In genomic region chr1:153704996-153705395, GRCm38 (mm10) we compare ENCODE assay signal across 18 mouse cellular contexts. TPM values are rescaled to one million over a fixed set of nuclear protein-coding genes. Genes with fewer than 3 reads are reported as not detected.
DNase-seq lines count a peak whose midpoint lies in the region; ATAC-seq and TF ChIP-seq lines count a peak whose summit lies in the region.
"Had no signal": no experiment of that assay in that cellular context is flagged by ENCODE, and none has a peak within 500 bp of the region (broad histone marks: within the 10 kb centered on the region; RNA-seq: fewer than 3 reads in every experiment).

No protein-coding gene starts in this region.

- peaks cover 6% of the 10 kb centered on the region for H3K27me3 ChIP-seq in hindbrain, embryonic 10.5 days (ENCODE audit: insufficient read depth, poor library complexity, severe bottlenecking)
- H3K27me3 ChIP-seq in hindbrain, embryonic 13.5 days, result no peaks in the 10 kb centered on the region
- no peaks in the 10 kb centered on the region for H3K27me3 ChIP-seq in limb, embryonic 11.5 days (ENCODE audit: control insufficient read depth, insufficient read depth, low read length)
- H3K27me3 ChIP-seq: limb, embryonic 15.5 days had no signal

- H3K4me2 ChIP-seq in hindbrain, embryonic 13.5 days, result no peak overlapping the region
- H3K4me2 ChIP-seq in limb, embryonic 11.5 days (ENCODE audit: low read depth, severe bottlenecking), result no peak overlapping the region
- H3K4me2 ChIP-seq: limb, embryonic 15.5 days; lung, embryonic 15.5 days had no signal

- no peak for ATAC-seq in hindbrain, embryonic 13.5 days (ENCODE audit: low FRiP score)
- no peak for ATAC-seq in limb, embryonic 11.5 days (ENCODE audit: insufficient number of reproducible peaks, low FRiP score, low TSS enrichment, low read depth)

- peaks cover 42% of the 10 kb centered on the region for H3K4me1 ChIP-seq in hindbrain, embryonic 10.5 days (replicated peaks)
- H3K4me1 ChIP-seq in hindbrain, embryonic 13.5 days (replicated peaks), result peaks cover 34% of the 10 kb centered on the region
- H3K4me1 ChIP-seq in limb, embryonic 11.5 days (ENCODE audit: control insufficient read depth, insufficient read depth, low read length), result peaks cover 26% of the 10 kb centered on the region
- H3K4me1 ChIP-seq in lung, adult 2 months (ENCODE audit: control insufficient read depth, insufficient read depth, low read length), result no peaks in the 10 kb centered on the region

- H3K27ac ChIP-seq in hindbrain, embryonic 10.5 days, result 0 out of 2 replicates have a peak overlapping the region, but pooled peaks have one; percentile 8
- H3K27ac ChIP-seq in hindbrain, embryonic 13.5 days, result no peak overlapping the region
- H3K27ac ChIP-seq in limb, embryonic 11.5 days (replicated peaks; ENCODE audit: low read depth, low read length), result no peak overlapping the region
- H3K27ac ChIP-seq: lung, embryonic 15.5 days had no signal

- TF ChIP-seq POLR2A in lung, adult 2 months (IDR thresholded peaks at IDR 0.05; ENCODE audit: borderline replicate concordance, extremely low read depth, low read depth, low read length), result no peak

- no peak overlapping the region for H3K9ac ChIP-seq in hindbrain, embryonic 13.5 days
- no peak overlapping the region for H3K9ac ChIP-seq in limb, embryonic 11.5 days (ENCODE audit: low read length)
- H3K9ac ChIP-seq: limb, embryonic 15.5 days; lung, embryonic 15.5 days had no signal

- no peak overlapping the region for H3K4me3 ChIP-seq in hindbrain, embryonic 10.5 days
- no peak overlapping the region for H3K4me3 ChIP-seq in hindbrain, embryonic 13.5 days
- no peak overlapping the region for H3K4me3 ChIP-seq in limb, embryonic 11.5 days (ENCODE audit: low read depth, low read length)
- no peak overlapping the region for H3K4me3 ChIP-seq in lung, adult 2 months (replicated peaks; ENCODE audit: extremely low read depth, low read depth, low read length)
- H3K4me3 ChIP-seq: limb, embryonic 15.5 days; lung, embryonic 15.5 days; megakaryocyte, embryonic 14.5 days had no signal

- no peaks in the 10 kb centered on the region for H3K36me3 ChIP-seq in hindbrain, embryonic 10.5 days
- no peaks in the 10 kb centered on the region for H3K36me3 ChIP-seq in hindbrain, embryonic 13.5 days
- no peaks in the 10 kb centered on the region for H3K36me3 ChIP-seq in limb, embryonic 11.5 days (ENCODE audit: control insufficient read depth, insufficient read depth, low read length)
- H3K36me3 ChIP-seq: limb, embryonic 15.5 days; lung, embryonic 15.5 days had no signal

- peak; percentile 43 for DNase-seq in hindbrain, embryonic 10.5 days (ENCODE audit: low spot score)
- DNase-seq in A20 (ENCODE audit: low read depth, low spot score), result peak; percentile 86
- peak; percentile 78 for DNase-seq in ZHBTc4 (ENCODE audit: low read depth, low spot score)
- DNase-seq in limb, embryonic 11.5 days (ENCODE audit: low spot score), result peak; percentile 42
- DNase-seq in lung, adult 2 months, result no peak
- DNase-seq in spleen, postnatal 36 days (ENCODE audit: low spot score in 2 of 2), result no peak
- DNase-seq in left cerebral cortex, postnatal 36 days (ENCODE audit: low spot score in 2 of 2), result no peak
- DNase-seq: adrenal gland, adult 2 months; cerebellum, postnatal 14 days; layer of hippocampus, adult 9-11 months; thymus, postnatal 14 days had no signal

- no peaks in the 10 kb centered on the region for H3K9me3 ChIP-seq in hindbrain, embryonic 10.5 days
- no peaks in the 10 kb centered on the region for H3K9me3 ChIP-seq in hindbrain, embryonic 13.5 days
- H3K9me3 ChIP-seq in limb, embryonic 11.5 days (ENCODE audit: control insufficient read depth, low read length), result no peaks in the 10 kb centered on the region
- H3K9me3 ChIP-seq: limb, embryonic 15.5 days; lung, embryonic 15.5 days had no signal

- intact Hi-C loops in left cerebral cortex, postnatal 36 days (cut with DNase I), result no loop called here

- no peak for TF ChIP-seq CTCF in lung, adult 2 months (IDR thresholded peaks at IDR 0.05; ENCODE audit: insufficient read depth, low read length)

- 22% methylated on average over 3 of the region's 3 CpGs for WGBS in hindbrain, embryonic 10.5 days
- WGBS in hindbrain, embryonic 13.5 days, result 13% methylated on average over 3 of the region's 3 CpGs
- WGBS in limb, embryonic 11.5 days, result 15% methylated on average over 3 of the region's 3 CpGs
- 62% methylated on average over 3 of the region's 3 CpGs for WGBS in lung, adult 2 months

RNA-seq across cellular contexts. Expression of gene Rgs16, which starts 35.2 kb away (rescaled TPM):
- polyA plus RNA-seq in hindbrain, embryonic 10.5 days (2016; fragmentation: Nextera tagmentation; extraction: Ambion mirVana), result 18.9 and 21.1 TPM in 2 replicates
- 21.2 and 26.0 TPM in 2 replicates for polyA plus RNA-seq in hindbrain, embryonic 13.5 days (2015; fragmentation: Nextera tagmentation; extraction: Ambion mirVana)
- polyA plus RNA-seq in limb, embryonic 11.5 days (2014; fragmentation: Nextera tagmentation; extraction: Ambion mirVana), result 4.8 and 4.9 TPM in 2 replicates
- polyA plus RNA-seq in lung, adult 2 months (2012; rRNA removed), result 0.71 and 0.76 TPM in 2 replicates
- 1 to 10 TPM; 8.4 to 9.5 TPM for total RNA-seq in left cerebral cortex, postnatal 36 days (2021)
- total RNA-seq: neutrophil, adult 5-6 weeks had no signal

RNA-seq across cellular contexts. Expression of gene Rnasel, which starts 44.2 kb away (rescaled TPM):
- polyA plus RNA-seq in hindbrain, embryonic 10.5 days (2016; fragmentation: Nextera tagmentation; extraction: Ambion mirVana), result 12.6 and 23.7 TPM in 2 replicates
- polyA plus RNA-seq in hindbrain, embryonic 13.5 days (2015; fragmentation: Nextera tagmentation; extraction: Ambion mirVana), result 53.7 and 53.8 TPM in 2 replicates
- 9.1 and 10.2 TPM in 2 replicates for polyA plus RNA-seq in limb, embryonic 11.5 days (2014; fragmentation: Nextera tagmentation; extraction: Ambion mirVana)
- 4.7 and 10.1 TPM in 2 replicates for polyA plus RNA-seq in lung, adult 2 months (2012; rRNA removed)
- total RNA-seq in left cerebral cortex, postnatal 36 days (2021), result 10 to 100 TPM; 10.1 to 10.6 TPM

RNA-seq across cellular contexts. Expression of gene Rgs8, which starts 52.2 kb away (rescaled TPM):
- 4.9 and 8.9 TPM in 2 replicates for polyA plus RNA-seq in hindbrain, embryonic 10.5 days (2016; fragmentation: Nextera tagmentation; extraction: Ambion mirVana)
- polyA plus RNA-seq in hindbrain, embryonic 13.5 days (2015; fragmentation: Nextera tagmentation; extraction: Ambion mirVana), result 24.4 and 26.4 TPM in 2 replicates
- polyA plus RNA-seq in limb, embryonic 11.5 days (2014; fragmentation: Nextera tagmentation; extraction: Ambion mirVana), result 0.24 and 0.74 TPM in 2 replicates
- 0.01 TPM in 1 of 2 replicates, not detected in the other for polyA plus RNA-seq in lung, adult 2 months (2012; rRNA removed)
- 10 to 100 TPM; 61.6 to 65.5 TPM for total RNA-seq in left cerebral cortex, postnatal 36 days (2021)
- total RNA-seq: gastrocnemius, adult 18-20 months; heart, adult 8-10 months; neutrophil, adult 5-6 weeks had no signal

Comparison
In these comparisons a context has a peak if more than half of its experiments do, and no peak if none do; other contexts are left out.
1. DNase-seq: peak in hindbrain, embryonic 10.5 days (single experiment), A20 (single experiment), ZHBTc4 (single experiment) and limb, embryonic 11.5 days (single experiment); none in lung, adult 2 months (single experiment), spleen, postnatal 36 days (0 of 2) and left cerebral cortex, postnatal 36 days (0 of 2).